Mouse (Mus musculus): ENCODE measurements around the gene Rps18. TPM values are rescaled to one million over a fixed set of nuclear protein-coding genes. Genes with fewer than 3 reads are reported as not detected.

Rps18 gene
- polyA plus RNA-seq, 1 experiment from 2014 or later, result 1,034 TPM

- Histone ChIP-seq H3K4me1 (peaks cover 20% of the 10 kb centered on the region), H3K36me3 (replicated peaks) (peaks cover 23% of the 10 kb centered on the region), H3K4me3 (replicated peaks) (no peak overlapping the region), H3K9me3 (no peaks in the 10 kb centered on the region), H3K27ac (no peak overlapping the region), H3K9ac (no peak overlapping the region), H3K27me3 (no peaks in the 10 kb centered on the region), H3K4me2 (no peak overlapping the region)
- ATAC-seq (ENCODE audit: low FRiP score), result no peak
- 84% methylated on average over 10 of the region's 10 CpGs for WGBS
These were observed 31.1 kb downstream of the Rps18 start for GRCm38 (mm10) chr17:33924577-33925283.

GRCm38 (mm10) chr17:33921361-33921760, 34.4 kb downstream of the Rps18 start:
- 86% methylated on average over 7 of the region's 7 CpGs for WGBS
- Histone ChIP-seq H3K27me3 (peaks cover 7% of the 10 kb centered on the region; the same call in 1 of the 2 replicates), H3K4me3 (replicated peaks) (no peak overlapping the region), H3K9ac (no peak overlapping the region), H3K9me3 (no peaks in the 10 kb centered on the region), H3K4me1 (peaks cover 39% of the 10 kb centered on the region), H3K36me3 (replicated peaks) (peaks cover 29% of the 10 kb centered on the region), H3K4me2 (no peak overlapping the region), H3K27ac (no peak overlapping the region)
- ATAC-seq (ENCODE audit: low FRiP score), result no peak

- H3K27ac ChIP-seq, result peak overlapping the region; percentile 51
- H3K4me2 ChIP-seq, result peak overlapping the region; percentile 87
- peaks cover 7% of the 10 kb centered on the region; the same call in 1 of the 2 replicates for H3K27me3 ChIP-seq
- H3K9me3 ChIP-seq, result no peaks in the 10 kb centered on the region
- ATAC-seq (ENCODE audit: low FRiP score), result peak; percentile 27
- H3K4me1 ChIP-seq, result peaks cover 40% of the 10 kb centered on the region
- WGBS, result under 1% methylated on average over 36 of the region's 36 CpGs
- peak overlapping the region; percentile 46 for H3K4me3 ChIP-seq (replicated peaks)
- H3K9ac ChIP-seq, result peak overlapping the region; percentile 51
- peaks cover 20% of the 10 kb centered on the region for H3K36me3 ChIP-seq (replicated peaks)
These were observed 35.3 kb downstream of the Rps18 start for GRCm38 (mm10) chr17:33920282-33921097.

- WGBS, result under 1% methylated on average over 52 of the region's 52 CpGs
- Histone ChIP-seq H3K9me3 (no peaks in the 10 kb centered on the region), H3K4me3 (replicated peaks) (peak overlapping the region; percentile 46), H3K27me3 (peaks cover 7% of the 10 kb centered on the region; the same call in 1 of the 2 replicates), H3K4me1 (peaks cover 49% of the 10 kb centered on the region), H3K36me3 (replicated peaks) (peaks cover 20% of the 10 kb centered on the region), H3K27ac (peak overlapping the region; percentile 51), H3K9ac (peak overlapping the region; percentile 51), H3K4me2 (peak overlapping the region; percentile 87)
- no peak for ATAC-seq (ENCODE audit: low FRiP score)
These were observed 36.2 kb downstream of the Rps18 start for GRCm38 (mm10) chr17:33919351-33920281.

- H3K4me3 ChIP-seq (replicated peaks), result peak overlapping the region; percentile 46
- peaks cover 7% of the 10 kb centered on the region; the same call in 1 of the 2 replicates for H3K27me3 ChIP-seq
- ATAC-seq (ENCODE audit: low FRiP score), result no peak
- H3K4me2 ChIP-seq, result peak overlapping the region; percentile 87
- 62% methylated on average over 37 of the region's 37 CpGs for WGBS
- no peaks in the 10 kb centered on the region for H3K9me3 ChIP-seq
- H3K27ac ChIP-seq, result no peak overlapping the region
- peaks cover 31% of the 10 kb centered on the region for H3K36me3 ChIP-seq (replicated peaks)
- H3K9ac ChIP-seq, result no peak overlapping the region
- H3K4me1 ChIP-seq, result peaks cover 57% of the 10 kb centered on the region
These were observed 37.3 kb downstream of the Rps18 start for GRCm38 (mm10) chr17:33918293-33919203.

- Histone ChIP-seq H3K36me3 (replicated peaks) (peaks cover 37% of the 10 kb centered on the region), H3K4me1 (peaks cover 60% of the 10 kb centered on the region), H3K9ac (no peak overlapping the region), H3K9me3 (no peaks in the 10 kb centered on the region), H3K27me3 (peaks cover 7% of the 10 kb centered on the region; the same call in 1 of the 2 replicates), H3K4me3 (replicated peaks) (no peak overlapping the region; the same call in 1 of the 2 replicates), H3K27ac (no peak overlapping the region), H3K4me2 (no peak overlapping the region)
- ATAC-seq (ENCODE audit: low FRiP score), result no peak
- 84% methylated on average over 18 of the region's 18 CpGs for WGBS
These were observed 38.0 kb downstream of the Rps18 start for GRCm38 (mm10) chr17:33917656-33918292.

- no peak for ATAC-seq (ENCODE audit: low FRiP score)
- Histone ChIP-seq H3K27ac (no peak overlapping the region), H3K9me3 (no peaks in the 10 kb centered on the region), H3K9ac (peak overlapping the region; percentile 66), H3K4me1 (peaks cover 60% of the 10 kb centered on the region), H3K4me3 (replicated peaks) (peak overlapping the region; percentile 65), H3K4me2 (peak overlapping the region; percentile 65), H3K27me3 (peaks cover 7% of the 10 kb centered on the region; the same call in 1 of the 2 replicates), H3K36me3 (replicated peaks) (peaks cover 44% of the 10 kb centered on the region)
- 71% methylated on average over 31 of the region's 31 CpGs for WGBS
These were observed 38.8 kb downstream of the Rps18 start for GRCm38 (mm10) chr17:33916847-33917655.

GRCm38 (mm10) chr17:33916294-33916693, 39.5 kb downstream of the Rps18 start:
- H3K27me3 ChIP-seq, result peaks cover 7% of the 10 kb centered on the region; the same call in 1 of the 2 replicates
- WGBS, result under 1% methylated on average over 15 of the region's 20 CpGs
- H3K9ac ChIP-seq, result peak overlapping the region; percentile 66
- H3K4me1 ChIP-seq, result peaks cover 60% of the 10 kb centered on the region
- H3K36me3 ChIP-seq (replicated peaks), result peaks cover 52% of the 10 kb centered on the region
- H3K9me3 ChIP-seq, result no peaks in the 10 kb centered on the region
- peak overlapping the region; percentile 88 for H3K27ac ChIP-seq
- peak; percentile 18 for ATAC-seq (ENCODE audit: low FRiP score)
- H3K4me3 ChIP-seq (replicated peaks), result peak overlapping the region; percentile 65
- peak overlapping the region; percentile 65 for H3K4me2 ChIP-seq

- peak within 1 kb of the TSS; percentile 88 for H3K27ac ChIP-seq
- peaks cover 56% of the 10 kb centered on the region for H3K36me3 ChIP-seq (replicated peaks)
- H3K4me2 ChIP-seq, result peak within 1 kb of the TSS; percentile 65
- H3K27me3 ChIP-seq, result peaks cover 7% of the 10 kb centered on the region; the same call in 1 of the 2 replicates
- peak within 1 kb of the TSS; percentile 65 for H3K4me3 ChIP-seq (replicated peaks)
- H3K4me1 ChIP-seq, result peaks cover 60% of the 10 kb centered on the region
- no peaks in the 10 kb centered on the region for H3K9me3 ChIP-seq
- peak; percentile 91 for ATAC-seq (ENCODE audit: low FRiP score)
- under 1% methylated on average over 34 of the region's 34 CpGs for WGBS
- peak within 1 kb of the TSS; percentile 66 for H3K9ac ChIP-seq
These were observed 40.0 kb downstream of the Rps18 start, which contains the start of the genes Tapbp and Zbtb22 for GRCm38 (mm10) chr17:33915671-33916250. Tapbp (plus strand) TSS chr17:33915899. Zbtb22 (plus strand) TSS chr17:33915904.
